Mouse (Mus musculus) E14TG2a.4 (cell line): Measurements from ENCODE around the gene Pfdn5.

ENCODE experiments used
- CTCF ChIP-seq: conservative IDR thresholded peaks from 2 replicates; pipeline ENCODE4 v1.5.1; 2014; ENCODE audit warnings: low read length
- NANOG ChIP-seq: IDR thresholded peaks from 2 replicates; pipeline ENCODE4 v1.6.1; 2014; ENCODE audit warnings: borderline replicate concordance, low read length, mixed read lengths
- POU5F1 ChIP-seq: IDR thresholded peaks from 2 replicates; pipeline ENCODE4 v1.6.1; 2014; ENCODE audit warnings: low read length, borderline replicate concordance

GRCm38 (mm10) chr15:102278726-102279091 lies 47.2 kb upstream of the Pfdn5 start:
- no peak for TF ChIP-seq CTCF
- no peak for TF ChIP-seq POU5F1
- TF ChIP-seq NANOG = no peak
